Mouse (Mus musculus) heart, adult 2 months (tissue): ENCODE measurements around the gene Atrnl1.

Experiments used
- CTCF ChIP-seq: fragments of 200-600 bp; IDR thresholded peaks from 2 replicates; pipeline ENCODE4 v1.8.1; 2022; ENCODE audit warnings: antibody characterized with exemption, mild to moderate bottlenecking, moderate library complexity
- EP300 ChIP-seq: fragments of 200-500 bp; IDR thresholded peaks from 2 replicates; pipeline ENCODE4 v1.6.1; 2011; ENCODE audit warnings: low read depth, low read length, control low read depth; ENCODE audit not compliant: insufficient read depth
- POLR2A ChIP-seq: fragments of 200-500 bp; IDR thresholded peaks from 2 replicates; pipeline ENCODE4 v1.6.1; 2011; ENCODE audit warnings: mild to moderate bottlenecking, low read depth, low read length, control low read depth; ENCODE audit not compliant: insufficient read depth

DNA sequence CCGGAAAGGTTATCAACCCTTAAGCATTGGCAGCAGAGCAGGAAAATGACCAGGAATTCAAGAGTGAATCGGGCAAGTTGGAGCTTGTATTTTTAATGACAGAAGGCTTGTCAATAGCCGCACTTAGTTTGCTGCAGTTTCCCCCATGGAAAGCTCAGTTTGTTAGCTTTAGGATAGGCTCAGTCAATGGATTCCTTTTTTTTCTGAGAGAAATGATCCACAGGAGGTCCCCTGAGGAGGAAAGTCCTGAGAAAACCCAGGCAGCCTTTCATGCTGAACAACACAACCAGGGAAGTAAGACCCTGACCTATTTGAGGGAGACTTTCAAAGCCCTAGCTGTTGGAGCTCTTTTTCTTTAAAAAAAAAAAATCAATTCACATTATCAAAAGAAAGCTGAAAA lies 350.5 kb downstream of the Atrnl1 start:
- TF ChIP-seq CTCF: no peak
- no peak for TF ChIP-seq POLR2A
- no peak for TF ChIP-seq EP300
